Mouse (Mus musculus): Measurements from ENCODE around the gene Elfn2. TPM values are rescaled to one million over a fixed set of nuclear protein-coding genes. Genes with fewer than 3 reads are reported as not detected.

The Elfn2 gene
- polyA plus RNA-seq, 1 experiment: 0.04 TPM

Other genes with a start within 250 kb of the Elfn2 start
- 3.6 and 3.8 TPM in 2 replicates for gene Il2rb, start 223.5 kb downstream of the Elfn2 start, polyA plus RNA-seq (2012; rRNA removed)
- 29.8 and 36.9 TPM in 2 replicates for gene C1qtnf6, start 187.4 kb downstream of the Elfn2 start, polyA plus RNA-seq (2012; rRNA removed)
- 0.07 and 0.11 TPM in 2 replicates for gene Sstr3, start 174.1 kb downstream of the Elfn2 start, polyA plus RNA-seq (2012; rRNA removed)
- 13.8 and 15.0 TPM in 2 replicates for gene Rac2, start 146.0 kb downstream of the Elfn2 start, polyA plus RNA-seq (2012; rRNA removed)
- gene Cyth4, start 121.7 kb downstream of the Elfn2 start, polyA plus RNA-seq (2012; rRNA removed): 17.5 and 18.3 TPM in 2 replicates
- 8.0 and 9.2 TPM in 2 replicates for gene Mfng, start 54.7 kb upstream of the Elfn2 start, polyA plus RNA-seq (2012; rRNA removed)
- gene Card10, start 84.3 kb upstream of the Elfn2 start, polyA plus RNA-seq (2012; rRNA removed): 8.6 and 9.5 TPM in 2 replicates
- 21.0 and 21.6 TPM in 2 replicates for gene Cdc42ep1, start 123.9 kb upstream of the Elfn2 start, polyA plus RNA-seq (2012; rRNA removed)
- gene Lgals2, start 136.8 kb upstream of the Elfn2 start, polyA plus RNA-seq (2012; rRNA removed): 1.3 and 2.1 TPM in 2 replicates
- 53.5 and 56.7 TPM in 2 replicates for gene Gga1, start 158.4 kb upstream of the Elfn2 start, polyA plus RNA-seq (2012; rRNA removed)
- gene Gm49510, start 180.9 kb upstream of the Elfn2 start, polyA plus RNA-seq (2012; rRNA removed): 0.04 and 0.06 TPM in 2 replicates
- 34.6 and 35.1 TPM in 2 replicates for gene Sh3bp1, start 181.0 kb upstream of the Elfn2 start, polyA plus RNA-seq (2012; rRNA removed)
- gene Pdxp, start 195.1 kb upstream of the Elfn2 start, polyA plus RNA-seq (2012; rRNA removed): 2.4 and 3.8 TPM in 2 replicates
- 979 and 1,151 TPM in 2 replicates for gene Lgals1, start 208.0 kb upstream of the Elfn2 start, polyA plus RNA-seq (2012; rRNA removed)
- gene Nol12, start 216.2 kb upstream of the Elfn2 start, polyA plus RNA-seq (2012; rRNA removed): 26.5 and 30.7 TPM in 2 replicates
- 47.1 and 57.9 TPM in 2 replicates for gene Triobp, start 229.0 kb upstream of the Elfn2 start, polyA plus RNA-seq (2012; rRNA removed)